Mouse (Mus musculus) stomach, postnatal 0 days (tissue): ENCODE measurements around the gene Chrna10. TPM values are rescaled to one million over a fixed set of nuclear protein-coding genes. Genes with fewer than 3 reads are reported as not detected.

Experiments
- ATAC-seq: fragments of 200-750 bp; cut with Nextera tagmentation; 2 replicates; pipeline ENCODE4 v1.8.0; 2017; ENCODE audit not compliant: low FRiP score, low TSS enrichment
- DNase-seq: peaks from one replicate; pipeline ENCODE4 v3.0.0-alpha.2; 2016; ENCODE audit warnings: low spot score
- H3K27ac ChIP-seq: fragments of 300-500 bp; sonication (generic); replicated peaks from 2 replicates; pipeline ENCODE4 v1.5.1; 2014; ENCODE audit warnings: mild to moderate bottlenecking, control low read depth
- H3K27me3 ChIP-seq: fragments of 300-500 bp; sonication (generic); 2 replicates; pipeline ENCODE4 v1.6.1; 2014; ENCODE audit warnings: low read length; ENCODE audit not compliant: control insufficient read depth, insufficient read depth
- H3K36me3 ChIP-seq: fragments of 300-500 bp; sonication (generic); 2 replicates; pipeline ENCODE4 v1.6.1; 2014; ENCODE audit warnings: low read length, mixed read lengths; ENCODE audit not compliant: control insufficient read depth, insufficient read depth
- H3K4me1 ChIP-seq: fragments of 300-500 bp; sonication (generic); replicated peaks from 2 replicates; pipeline ENCODE4 v1.6.1; 2014; ENCODE audit warnings: antibody characterized with exemption; ENCODE audit not compliant: control insufficient read depth, insufficient read depth
- H3K4me2 ChIP-seq: fragments of 300-500 bp; sonication (generic); replicated peaks from 2 replicates; pipeline ENCODE4 v1.6.1; 2014; ENCODE audit warnings: low read depth, mild to moderate bottlenecking, control low read depth, moderate library complexity
- H3K4me3 ChIP-seq: fragments of 300-500 bp; sonication (generic); 2 replicates; pipeline ENCODE4 v1.5.1; 2014; ENCODE audit warnings: low read depth, low read length, control low read depth
- H3K9ac ChIP-seq: fragments of 300-500 bp; sonication (generic); 2 replicates; pipeline ENCODE4 v1.6.1; 2014; ENCODE audit warnings: mild to moderate bottlenecking, low read length, control low read depth, mixed read lengths
- H3K9me3 ChIP-seq: fragments of 300-500 bp; sonication (generic); 2 replicates; pipeline ENCODE4 v1.6.1; 2016; ENCODE audit warnings: low read length; ENCODE audit not compliant: control insufficient read depth
- CTCF ChIP-seq: IDR thresholded peaks from 2 replicates; pipeline ENCODE4 v1.5.1; 2016; ENCODE audit warnings: antibody characterized with exemption, low read depth, mild to moderate bottlenecking, moderate library complexity
- EP300 ChIP-seq: optimal IDR thresholded peaks from 2 replicates; pipeline ENCODE3; 2016; ENCODE audit warnings: antibody characterized with exemption
- WGBS: fragments of 180-500 bp; shearing (Covaris S2); extraction: QIAGEN DNeasy Blood & Tissue Kit; methylation state at CpG from one replicate; pipeline ENCODE4 v1.1.7; 2014; 5-methylcytosine and 5-hydroxymethylcytosine counted together
- polyA plus RNA-seq: library from polyadenylated mRNA; unstranded; fragments of >200 nt; fragmentation: Nextera tagmentation; extraction: Ambion mirVana; gene quantifications from 2 replicates; pipeline ENCODE4 v1.2.1, GENCODE M21; 2015

Gene Chrna10
- polyA plus RNA-seq, 1 experiment from 2014 or later: not detected

GRCm38 (mm10) chr7:102099760-102100661 is 16.6 kb downstream of the Chrna10 start:
- TF ChIP-seq EP300: no peak
- no peak for TF ChIP-seq CTCF
- peak; percentile 54 for ATAC-seq
- Histone ChIP-seq H3K36me3 (no peaks in the 10 kb centered on the region), H3K27ac (no peak overlapping the region), H3K27me3 (no peaks in the 10 kb centered on the region), H3K4me1 (no peaks in the 10 kb centered on the region), H3K9ac (peak overlapping the region; percentile 50), H3K9me3 (no peaks in the 10 kb centered on the region), H3K4me2 (peak overlapping the region; percentile 59), H3K4me3 (peak overlapping the region; percentile 35)
- WGBS: 7% methylated on average over 30 of the region's 30 CpGs
- DNase-seq: peak; percentile 36

GRCm38 (mm10) chr7:102087336-102087735 is 29.3 kb downstream of the Chrna10 start:
- no peak for TF ChIP-seq CTCF
- no peak overlapping the region for H3K9ac ChIP-seq
- H3K9me3 ChIP-seq: no peaks in the 10 kb centered on the region
- no peak overlapping the region for H3K4me2 ChIP-seq
- no peak for DNase-seq
- WGBS: 87% methylated on average over 4 of the region's 4 CpGs
- no peak overlapping the region for H3K27ac ChIP-seq
- ATAC-seq: no peak
- peaks cover 3% of the 10 kb centered on the region for H3K36me3 ChIP-seq
- no peaks in the 10 kb centered on the region for H3K4me1 ChIP-seq
- H3K4me3 ChIP-seq: no peak overlapping the region
- H3K27me3 ChIP-seq: no peaks in the 10 kb centered on the region

- TF ChIP-seq CTCF: no peak
- TF ChIP-seq EP300: no peak
- H3K9ac ChIP-seq: no peak overlapping the region
- no peak overlapping the region for H3K27ac ChIP-seq
- no peaks in the 10 kb centered on the region for H3K27me3 ChIP-seq
- no peak for ATAC-seq
- no peak overlapping the region for H3K4me3 ChIP-seq
- H3K4me2 ChIP-seq: no peak overlapping the region
- H3K9me3 ChIP-seq: no peaks in the 10 kb centered on the region
- DNase-seq: no peak
- 82% methylated on average over 26 of the region's 26 CpGs for WGBS
- peaks cover 15% of the 10 kb centered on the region for H3K36me3 ChIP-seq
- no peaks in the 10 kb centered on the region for H3K4me1 ChIP-seq
Observed at GRCm38 (mm10) chr7:102084041-102084696, 32.5 kb downstream of the Chrna10 start.

GRCm38 (mm10) chr7:102082816-102083215 is 33.8 kb downstream of the Chrna10 start, which contains the start of gene Trpc2:
TSS of gene Trpc2 (plus strand) at chr7:102083116.
- 80% methylated on average over 5 of the region's 5 CpGs for WGBS
- H3K4me3 ChIP-seq: no peak within 1 kb of the TSS
- ATAC-seq: no peak
- H3K4me2 ChIP-seq: no peak within 1 kb of the TSS
- no peaks in the 10 kb centered on the region for H3K9me3 ChIP-seq
- H3K4me1 ChIP-seq: no peaks in the 10 kb centered on the region
- no peak within 1 kb of the TSS for H3K9ac ChIP-seq
- DNase-seq: no peak
- TF ChIP-seq EP300: no peak
- no peak for TF ChIP-seq CTCF
- no peak within 1 kb of the TSS for H3K27ac ChIP-seq
- no peaks in the 10 kb centered on the region for H3K27me3 ChIP-seq
- H3K36me3 ChIP-seq: peaks cover 20% of the 10 kb centered on the region

GRCm38 (mm10) chr7:102081784-102082183 is 34.8 kb downstream of the Chrna10 start:
- peaks cover 20% of the 10 kb centered on the region for H3K36me3 ChIP-seq
- H3K27ac ChIP-seq: no peak overlapping the region
- H3K4me3 ChIP-seq: no peak overlapping the region

GRCm38 (mm10) chr7:102080311-102080710 is 36.3 kb downstream of the Chrna10 start:
- ATAC-seq (no peak), DNase-seq (no peak)
- Histone ChIP-seq H3K36me3 (peaks cover 27% of the 10 kb centered on the region), H3K9me3 (no peaks in the 10 kb centered on the region), H3K27ac (no peak overlapping the region), H3K4me2 (no peak overlapping the region), H3K4me1 (no peaks in the 10 kb centered on the region), H3K27me3 (no peaks in the 10 kb centered on the region), H3K4me3 (no peak overlapping the region), H3K9ac (no peak overlapping the region)
- WGBS: 88% methylated on average over 8 of the region's 8 CpGs
- TF ChIP-seq EP300: no peak
- TF ChIP-seq CTCF: no peak

More at GRCm38 (mm10) chr7:102081784-102082183, 34.8 kb downstream of the Chrna10 start:
- no peak for TF ChIP-seq CTCF
- TF ChIP-seq EP300: no peak
- Histone ChIP-seq H3K9ac (no peak overlapping the region), H3K27me3 (no peaks in the 10 kb centered on the region), H3K9me3 (no peaks in the 10 kb centered on the region), H3K4me1 (no peaks in the 10 kb centered on the region), H3K4me2 (no peak overlapping the region)
- ATAC-seq: no peak
- DNase-seq: no peak
- WGBS: 96% methylated on average over 5 of the region's 5 CpGs
